Mouse (Mus musculus) E14TG2a.4 (cell line): Measurements from ENCODE around the gene Vangl1.

Experiments
- CTCF ChIP-seq: conservative IDR thresholded peaks from 2 replicates; pipeline ENCODE4 v1.5.1; 2014; ENCODE audit warnings: low read length
- NANOG ChIP-seq: IDR thresholded peaks from 2 replicates; pipeline ENCODE4 v1.6.1; 2014; ENCODE audit warnings: borderline replicate concordance, low read length, mixed read lengths

- TF ChIP-seq CTCF (no peak), NANOG (no peak)
Measured at GRCm38 (mm10) chr3:102177837-102178615, 26.5 kb downstream of the Vangl1 start.
